Mouse (Mus musculus) embryonic facial prominence, embryonic 13.5 days (tissue): ENCODE data around the gene 2510039O18Rik. TPM values are rescaled to one million over a fixed set of nuclear protein-coding genes. Genes with fewer than 3 reads are reported as not detected.

Source experiments
- polyA plus RNA-seq: library from polyadenylated mRNA; unstranded; fragments of >200 nt; fragmentation: Nextera tagmentation; extraction: Ambion mirVana; gene quantifications from 2 replicates; pipeline ENCODE4 v1.2.1, GENCODE M21; 2015

Gene 2510039O18Rik
- polyA plus RNA-seq, 1 experiment from 2014 or later = 17.7 TPM

Other genes starting within 250 kb of the 2510039O18Rik start
- not detected in 2 replicates for gene Zfp534, start 238.3 kb upstream of the 2510039O18Rik start, polyA plus RNA-seq
- gene Zfp984, start 131.1 kb upstream of the 2510039O18Rik start, polyA plus RNA-seq = 7.6 TPM in 2 replicates
- 7.9 and 8.6 TPM in 2 replicates for gene Zfp933, start 92.5 kb upstream of the 2510039O18Rik start, polyA plus RNA-seq
- 46.1 and 51.3 TPM in 2 replicates for gene Miip, start 72.1 kb upstream of the 2510039O18Rik start, polyA plus RNA-seq
- 13.8 and 14.9 TPM in 2 replicates for gene Fv1, start 71.9 kb upstream of the 2510039O18Rik start, polyA plus RNA-seq
- gene Mfn2, start 36.2 kb upstream of the 2510039O18Rik start, polyA plus RNA-seq = 34.3 and 34.6 TPM in 2 replicates
- 68.6 and 76.3 TPM in 2 replicates for gene Plod1, start 4.1 kb upstream of the 2510039O18Rik start, polyA plus RNA-seq
- gene Nppb, start 44.9 kb downstream of the 2510039O18Rik start, polyA plus RNA-seq = 0.28 and 0.95 TPM in 2 replicates
- gene Nppa, start 59.8 kb downstream of the 2510039O18Rik start, polyA plus RNA-seq = 0.25 and 10.7 TPM in 2 replicates
- 8.7 and 8.8 TPM in 2 replicates for gene Clcn6, start 97.9 kb downstream of the 2510039O18Rik start, polyA plus RNA-seq
- 20.8 and 22.4 TPM in 2 replicates for gene Mthfr, start 98.2 kb downstream of the 2510039O18Rik start, polyA plus RNA-seq
- 9.7 and 10.1 TPM in 2 replicates for gene Agtrap, start 147.1 kb downstream of the 2510039O18Rik start, polyA plus RNA-seq
- gene Mad2l2, start 189.5 kb downstream of the 2510039O18Rik start, polyA plus RNA-seq = 70.6 and 76.3 TPM in 2 replicates
- gene Draxin, start 189.8 kb downstream of the 2510039O18Rik start, polyA plus RNA-seq = 0.78 and 1.1 TPM in 2 replicates
- 14.9 and 15.1 TPM in 2 replicates for gene Fbxo6, start 211.2 kb downstream of the 2510039O18Rik start, polyA plus RNA-seq
- gene Fbxo44, start 219.6 kb downstream of the 2510039O18Rik start, polyA plus RNA-seq = 13.5 TPM in 2 replicates
- gene Fbxo2, start 219.7 kb downstream of the 2510039O18Rik start, polyA plus RNA-seq = 3.1 and 3.4 TPM in 2 replicates